Mouse (Mus musculus) heart, embryonic 10.5 days (tissue): ENCODE data around the gene Cnnm2. TPM values are rescaled to one million over a fixed set of nuclear protein-coding genes. Genes with fewer than 3 reads are reported as not detected.

ENCODE experiments used
- DNase-seq: peaks from one replicate; pipeline ENCODE4 v3.0.0-alpha.2; 2017; ENCODE audit warnings: low spot score
- H3K27ac ChIP-seq: fragments of 300-500 bp; sonication (generic); 2 replicates; pipeline ENCODE4 v1.5.1; 2016; ENCODE audit warnings: mild to moderate bottlenecking
- H3K27me3 ChIP-seq: fragments of 300-500 bp; sonication (generic); 2 replicates; pipeline ENCODE4 v1.6.1; 2016; ENCODE audit warnings: mild to moderate bottlenecking; ENCODE audit not compliant: poor library complexity, insufficient read depth, severe bottlenecking
- H3K36me3 ChIP-seq: fragments of 300-500 bp; sonication (generic); 2 replicates; pipeline ENCODE4 v1.6.1; 2016; ENCODE audit warnings: mild to moderate bottlenecking, moderate library complexity
- H3K4me1 ChIP-seq: fragments of 300-500 bp; sonication (generic); 2 replicates; pipeline ENCODE4 v1.6.1; 2016; ENCODE audit warnings: mild to moderate bottlenecking
- H3K4me3 ChIP-seq: fragments of 300-500 bp; sonication (generic); 2 replicates; pipeline ENCODE4 v1.5.1; 2016; ENCODE audit warnings: mild to moderate bottlenecking, moderate library complexity
- H3K9me3 ChIP-seq: fragments of 300-500 bp; sonication (generic); 2 replicates; pipeline ENCODE4 v1.6.1; 2016; ENCODE audit warnings: mild to moderate bottlenecking, moderate library complexity
- WGBS: fragments of 180-500 bp; shearing (Covaris S2); methylation state at CpG from one replicate; pipeline ENCODE4 v1.1.7; 2016; 5-methylcytosine and 5-hydroxymethylcytosine counted together
- polyA plus RNA-seq: library from polyadenylated mRNA; unstranded; fragments of >200 nt; fragmentation: Nextera tagmentation; extraction: Ambion mirVana; gene quantifications from 2 replicates; pipeline ENCODE4 v1.2.1, GENCODE M21; 2016

Gene Cnnm2
- polyA plus RNA-seq, 1 experiment from 2014 or later, result 2.7 TPM

GRCm38 (mm10) chr19:46785633-46786032 is 24.2 kb downstream of the Cnnm2 start:
- Histone ChIP-seq H3K4me1 (peaks cover 10% of the 10 kb centered on the region), H3K36me3 (no peaks in the 10 kb centered on the region), H3K27ac (no peak overlapping the region), H3K27me3 (no peaks in the 10 kb centered on the region), H3K9me3 (no peaks in the 10 kb centered on the region), H3K4me3 (no peak overlapping the region)
- no peak for DNase-seq
- WGBS, result 83% methylated on average over 4 of the region's 4 CpGs

- H3K4me3 ChIP-seq, result no peak overlapping the region
- no peaks in the 10 kb centered on the region for H3K27me3 ChIP-seq
- WGBS, result 85% methylated on average over 1 of the region's 1 CpGs
- H3K4me1 ChIP-seq, result peaks cover 13% of the 10 kb centered on the region
- no peaks in the 10 kb centered on the region for H3K36me3 ChIP-seq
- H3K27ac ChIP-seq, result no peak overlapping the region
- DNase-seq, result no peak
- no peaks in the 10 kb centered on the region for H3K9me3 ChIP-seq
Measured at GRCm38 (mm10) chr19:46789782-46790181, 28.4 kb downstream of the Cnnm2 start.

- peaks cover 11% of the 10 kb centered on the region for H3K4me1 ChIP-seq
- 82% methylated on average over 7 of the region's 7 CpGs for WGBS
- no peak for DNase-seq
- H3K4me3 ChIP-seq, result no peak overlapping the region
- no peaks in the 10 kb centered on the region for H3K9me3 ChIP-seq
- H3K36me3 ChIP-seq, result no peaks in the 10 kb centered on the region
- H3K27ac ChIP-seq, result no peak overlapping the region
- H3K27me3 ChIP-seq, result no peaks in the 10 kb centered on the region
Measured at GRCm38 (mm10) chr19:46791360-46791759, 30.0 kb downstream of the Cnnm2 start.

GRCm38 (mm10) chr19:46791921-46792320 is 30.5 kb downstream of the Cnnm2 start:
- Histone ChIP-seq H3K27ac (no peak overlapping the region), H3K4me1 (peaks cover 11% of the 10 kb centered on the region), H3K4me3 (no peak overlapping the region), H3K36me3 (no peaks in the 10 kb centered on the region), H3K9me3 (no peaks in the 10 kb centered on the region), H3K27me3 (no peaks in the 10 kb centered on the region)
- no peak for DNase-seq
- 73% methylated on average over 8 of the region's 8 CpGs for WGBS

GRCm38 (mm10) chr19:46792480-46792879 is 31.1 kb downstream of the Cnnm2 start:
- Histone ChIP-seq H3K36me3 (no peaks in the 10 kb centered on the region), H3K9me3 (no peaks in the 10 kb centered on the region), H3K4me3 (no peak overlapping the region), H3K27ac (no peak overlapping the region), H3K27me3 (no peaks in the 10 kb centered on the region), H3K4me1 (peaks cover 11% of the 10 kb centered on the region)
- WGBS, result 79% methylated on average over 3 of the region's 3 CpGs
- no peak for DNase-seq

GRCm38 (mm10) chr19:46794181-46794580 is 32.8 kb downstream of the Cnnm2 start:
- no peaks in the 10 kb centered on the region for H3K9me3 ChIP-seq
- 40% methylated on average over 8 of the region's 8 CpGs for WGBS
- peaks cover 11% of the 10 kb centered on the region for H3K4me1 ChIP-seq
- no peaks in the 10 kb centered on the region for H3K36me3 ChIP-seq
- DNase-seq, result no peak
- no peaks in the 10 kb centered on the region for H3K27me3 ChIP-seq
- H3K4me3 ChIP-seq, result no peak overlapping the region
- no peak overlapping the region for H3K27ac ChIP-seq

- Histone ChIP-seq H3K4me3 (no peak overlapping the region), H3K9me3 (no peaks in the 10 kb centered on the region), H3K27ac (no peak overlapping the region), H3K27me3 (no peaks in the 10 kb centered on the region), H3K36me3 (no peaks in the 10 kb centered on the region), H3K4me1 (no peaks in the 10 kb centered on the region)
- 75% methylated on average over 4 of the region's 4 CpGs for WGBS
- DNase-seq, result no peak
Measured at GRCm38 (mm10) chr19:46799903-46800583, 38.6 kb downstream of the Cnnm2 start.

GRCm38 (mm10) chr19:46801492-46801891 is 40.1 kb downstream of the Cnnm2 start:
- Histone ChIP-seq H3K27me3 (no peaks in the 10 kb centered on the region), H3K36me3 (no peaks in the 10 kb centered on the region), H3K27ac (no peak overlapping the region), H3K4me1 (peaks cover 6% of the 10 kb centered on the region), H3K4me3 (no peak overlapping the region), H3K9me3 (no peaks in the 10 kb centered on the region)
- 82% methylated on average over 7 of the region's 7 CpGs for WGBS
- DNase-seq, result no peak

GRCm38 (mm10) chr19:46802306-46802705 is 40.9 kb downstream of the Cnnm2 start:
- Histone ChIP-seq H3K36me3 (no peaks in the 10 kb centered on the region), H3K4me1 (peaks cover 13% of the 10 kb centered on the region), H3K9me3 (no peaks in the 10 kb centered on the region), H3K4me3 (no peak overlapping the region), H3K27ac (no peak overlapping the region), H3K27me3 (no peaks in the 10 kb centered on the region)
- 82% methylated on average over 9 of the region's 9 CpGs for WGBS
- no peak for DNase-seq

GRCm38 (mm10) chr19:46803732-46804131 is 42.3 kb downstream of the Cnnm2 start:
- Histone ChIP-seq H3K27ac (no peak overlapping the region), H3K36me3 (no peaks in the 10 kb centered on the region), H3K4me3 (no peak overlapping the region), H3K9me3 (no peaks in the 10 kb centered on the region), H3K27me3 (no peaks in the 10 kb centered on the region), H3K4me1 (peaks cover 21% of the 10 kb centered on the region)
- no peak for DNase-seq
- 67% methylated on average over 2 of the region's 2 CpGs for WGBS

GRCm38 (mm10) chr19:46804751-46805150 is 43.4 kb downstream of the Cnnm2 start:
- Histone ChIP-seq H3K27me3 (no peaks in the 10 kb centered on the region), H3K9me3 (no peaks in the 10 kb centered on the region), H3K27ac (no peak overlapping the region), H3K36me3 (no peaks in the 10 kb centered on the region), H3K4me3 (no peak overlapping the region), H3K4me1 (peaks cover 21% of the 10 kb centered on the region)
- WGBS, result 83% methylated on average over 6 of the region's 6 CpGs
- no peak for DNase-seq

GRCm38 (mm10) chr19:46805933-46806688 is 44.7 kb downstream of the Cnnm2 start:
- WGBS, result 65% methylated on average over 9 of the region's 9 CpGs
- DNase-seq, result no peak

GRCm38 (mm10) chr19:46808261-46808660 is 46.9 kb downstream of the Cnnm2 start:
- peaks cover 21% of the 10 kb centered on the region for H3K4me1 ChIP-seq
- H3K4me3 ChIP-seq, result no peak overlapping the region
- no peaks in the 10 kb centered on the region for H3K9me3 ChIP-seq
- WGBS, result 89% methylated on average over 5 of the region's 5 CpGs
- DNase-seq, result no peak
- H3K27me3 ChIP-seq, result no peaks in the 10 kb centered on the region
- H3K27ac ChIP-seq, result no peak overlapping the region
- H3K36me3 ChIP-seq, result no peaks in the 10 kb centered on the region

More at GRCm38 (mm10) chr19:46805933-46806688, 44.7 kb downstream of the Cnnm2 start:
- H3K4me1 ChIP-seq, result peaks cover 21% of the 10 kb centered on the region
- no peaks in the 10 kb centered on the region for H3K9me3 ChIP-seq
- no peak overlapping the region for H3K4me3 ChIP-seq
- H3K36me3 ChIP-seq, result no peaks in the 10 kb centered on the region
- H3K27ac ChIP-seq, result no peak overlapping the region
- no peaks in the 10 kb centered on the region for H3K27me3 ChIP-seq
